Mouse (Mus musculus) liver, embryonic 14.5 days (tissue): Measurements from ENCODE around the gene Gm11596. TPM values are rescaled to one million over a fixed set of nuclear protein-coding genes. Genes with fewer than 3 reads are reported as not detected.

ENCODE experiments used
- ATAC-seq: fragments of 200-750 bp; cut with Nextera tagmentation; 2 replicates; pipeline ENCODE4 v1.8.0; 2017; ENCODE audit warnings: moderate number of reproducible peaks, mild to moderate bottlenecking, moderate library complexity; ENCODE audit not compliant: insufficient read depth
- DNase-seq, 3 experiments: peaks; one replicate each; pipeline ENCODE4 v3.0.0-alpha.2; 2012 to 2013; ENCODE audit warnings: low read depth in 3 of 3, low spot score in 3 of 3
- H3K27ac ChIP-seq: fragments of 300-500 bp; sonication (generic); 2 replicates; pipeline ENCODE4 v1.5.1; 2014; ENCODE audit warnings: moderate library complexity, mild to moderate bottlenecking, control low read depth, inconsistent platforms
- H3K27me3 ChIP-seq: fragments of 300-500 bp; sonication (generic); 2 replicates; pipeline ENCODE4 v1.6.1; 2014; ENCODE audit warnings: mild to moderate bottlenecking, low read length, moderate library complexity; ENCODE audit not compliant: control insufficient read depth, insufficient read depth
- H3K36me3 ChIP-seq: fragments of 300-500 bp; sonication (generic); replicated peaks from 2 replicates; pipeline ENCODE4 v1.6.1; 2014; ENCODE audit warnings: low read depth; ENCODE audit not compliant: control insufficient read depth, insufficient read depth
- H3K4me1 ChIP-seq, 2 experiments: fragments of 200-500 bp in 1 of 2; fragments of 300-500 bp in 1 of 2; sonication (generic) in 1 of 2; replicated peaks; 2 replicates each; pipeline ENCODE4 v1.6.1; 2012 to 2014; ENCODE audit warnings: antibody characterized with exemption in 1 of 2, inconsistent platforms in 1 of 2, low read length in 1 of 2; ENCODE audit not compliant: control insufficient read depth in 2 of 2, insufficient read depth in 2 of 2
- H3K4me2 ChIP-seq: fragments of 300-500 bp; sonication (generic); 2 replicates; pipeline ENCODE4 v1.6.1; 2014; ENCODE audit warnings: low read depth, mild to moderate bottlenecking, control low read depth, moderate library complexity
- H3K4me3 ChIP-seq, 2 experiments: fragments of 200-500 bp in 1 of 2; fragments of 300-500 bp in 1 of 2; sonication (generic) in 1 of 2; 2 replicates each; pipeline ENCODE4 v1.5.1; 2012 to 2014; ENCODE audit warnings: low read depth in 2 of 2, low read length in 2 of 2, mild to moderate bottlenecking in 2 of 2, control low read depth in 1 of 2, inconsistent platforms in 1 of 2, moderate library complexity in 1 of 2; ENCODE audit not compliant: insufficient read depth in 1 of 2
- H3K9ac ChIP-seq: fragments of 300-500 bp; sonication (generic); replicated peaks from 2 replicates; pipeline ENCODE4 v1.6.1; 2014; ENCODE audit warnings: mild to moderate bottlenecking, control low read depth, moderate library complexity
- H3K9me3 ChIP-seq: fragments of 300-500 bp; sonication (generic); 2 replicates; pipeline ENCODE4 v1.6.1; 2016; ENCODE audit warnings: low read length, mixed read lengths; ENCODE audit not compliant: control insufficient read depth
- CTCF ChIP-seq: IDR thresholded peaks from 2 replicates; pipeline ENCODE4 v1.5.1; 2016; ENCODE audit warnings: antibody characterized with exemption, low read depth, control low read depth
- EP300 ChIP-seq: IDR thresholded peaks from 2 replicates; pipeline ENCODE4 v1.6.1; 2016; ENCODE audit warnings: antibody characterized with exemption, low read depth
- WGBS: fragments of 180-500 bp; shearing (Covaris S2); extraction: QIAGEN DNeasy Blood & Tissue Kit; methylation state at CpG from one replicate; pipeline ENCODE4 v1.1.7; 2014; ENCODE audit not compliant: insufficient replicate concordance; 5-methylcytosine and 5-hydroxymethylcytosine counted together
- polyA plus RNA-seq, 2 experiments: library from polyadenylated mRNA; depleted of rRNA in 1 of 2; stranded (reverse) in 1 of 2; unstranded in 1 of 2; fragments of >200 nt; fragmentation: Nextera tagmentation in 1 of 2; extraction: Ambion mirVana in 1 of 2; gene quantifications; 2 replicates each; pipeline versions ENCODE4 v1.2.1 to v1.2.3; 2012 to 2014

Gene Gm11596
- polyA plus RNA-seq, 2 experiments = not detected

DNA sequence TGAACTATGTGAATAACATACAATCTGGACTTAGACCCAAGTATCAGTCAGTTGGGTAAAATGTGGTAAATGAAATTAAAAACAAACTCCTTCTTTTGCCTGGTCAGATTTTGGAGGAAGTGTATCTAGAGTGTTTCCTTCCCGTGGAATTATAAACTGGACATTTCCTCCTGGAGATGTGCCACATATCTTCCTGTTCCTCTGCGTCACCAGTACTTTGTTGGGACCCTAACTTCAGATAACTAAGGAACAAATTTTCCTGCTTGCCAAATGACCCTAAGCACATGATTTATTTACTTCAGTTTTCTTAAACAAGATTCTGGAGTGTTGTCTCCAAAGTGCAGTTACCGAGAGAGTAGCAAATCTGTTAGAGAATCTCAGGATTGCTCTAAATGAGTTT, 49.3 kb downstream of the Gm11596 start:
- Histone ChIP-seq H3K9me3 (no peaks in the 10 kb centered on the region), H3K4me1 (no peaks in the 10 kb centered on the region), H3K4me2 (no peak overlapping the region), H3K4me3 (no peak overlapping the region), H3K36me3 (no peaks in the 10 kb centered on the region), H3K27me3 (no peaks in the 10 kb centered on the region), H3K27ac (no peak overlapping the region), H3K9ac (no peak overlapping the region)
- 62% methylated on average over 3 of the region's 3 CpGs for WGBS
- ATAC-seq = no peak
- no peak for TF ChIP-seq EP300
- TF ChIP-seq CTCF = no peak
- no peak for DNase-seq

Other genes with a start within 250 kb of the Gm11596 start
Only the 30 nearest of the 43 such genes appear.
- not detected in 2 replicates for gene Gm11938, start 190.2 kb downstream of the Gm11596 start, polyA plus RNA-seq (2012; rRNA removed)
- gene Gm11938, start 190.2 kb downstream of the Gm11596 start, polyA plus RNA-seq (2014; fragmentation: Nextera tagmentation; extraction: Ambion mirVana) = not detected in 2 replicates
- not detected in 2 replicates for gene Gm11937, start 183.3 kb downstream of the Gm11596 start, polyA plus RNA-seq (2012; rRNA removed)
- gene Gm11937, start 183.3 kb downstream of the Gm11596 start, polyA plus RNA-seq (2014; fragmentation: Nextera tagmentation; extraction: Ambion mirVana) = not detected in 2 replicates
- gene Krtap2-4, start 178.6 kb downstream of the Gm11596 start, polyA plus RNA-seq (2012; rRNA removed) = not detected in 2 replicates
- gene Krtap2-4, start 178.6 kb downstream of the Gm11596 start, polyA plus RNA-seq (2014; fragmentation: Nextera tagmentation; extraction: Ambion mirVana) = not detected in 2 replicates
- not detected in 2 replicates for gene Gm11562, start 173.0 kb downstream of the Gm11596 start, polyA plus RNA-seq (2012; rRNA removed)
- not detected in 2 replicates for gene Gm11562, start 173.0 kb downstream of the Gm11596 start, polyA plus RNA-seq (2014; fragmentation: Nextera tagmentation; extraction: Ambion mirVana)
- not detected in 2 replicates for gene Krtap4-1, start 165.2 kb downstream of the Gm11596 start, polyA plus RNA-seq (2012; rRNA removed)
- not detected in 2 replicates for gene Krtap4-1, start 165.2 kb downstream of the Gm11596 start, polyA plus RNA-seq (2014; fragmentation: Nextera tagmentation; extraction: Ambion mirVana)
- not detected in 2 replicates for gene Krtap4-2, start 158.4 kb downstream of the Gm11596 start, polyA plus RNA-seq (2012; rRNA removed)
- not detected in 2 replicates for gene Krtap4-2, start 158.4 kb downstream of the Gm11596 start, polyA plus RNA-seq (2014; fragmentation: Nextera tagmentation; extraction: Ambion mirVana)
- gene Krtap4-7, start 149.4 kb downstream of the Gm11596 start, polyA plus RNA-seq (2012; rRNA removed) = not detected in 2 replicates
- gene Krtap4-7, start 149.4 kb downstream of the Gm11596 start, polyA plus RNA-seq (2014; fragmentation: Nextera tagmentation; extraction: Ambion mirVana) = not detected in 2 replicates
- not detected in 2 replicates for gene Gm11555, start 143.2 kb downstream of the Gm11596 start, polyA plus RNA-seq (2012; rRNA removed)
- gene Gm11555, start 143.2 kb downstream of the Gm11596 start, polyA plus RNA-seq (2014; fragmentation: Nextera tagmentation; extraction: Ambion mirVana) = not detected in 2 replicates
- gene Gm11563, start 134.5 kb downstream of the Gm11596 start, polyA plus RNA-seq (2012; rRNA removed) = not detected in 2 replicates
- not detected in 2 replicates for gene Gm11563, start 134.5 kb downstream of the Gm11596 start, polyA plus RNA-seq (2014; fragmentation: Nextera tagmentation; extraction: Ambion mirVana)
- gene Krtap4-6, start 127.5 kb downstream of the Gm11596 start, polyA plus RNA-seq (2012; rRNA removed) = not detected in 2 replicates
- gene Krtap4-6, start 127.5 kb downstream of the Gm11596 start, polyA plus RNA-seq (2014; fragmentation: Nextera tagmentation; extraction: Ambion mirVana) = not detected in 2 replicates
- gene Gm14190, start 102.7 kb downstream of the Gm11596 start, polyA plus RNA-seq (2012; rRNA removed) = not detected in 2 replicates
- not detected in 2 replicates for gene Gm14190, start 102.7 kb downstream of the Gm11596 start, polyA plus RNA-seq (2014; fragmentation: Nextera tagmentation; extraction: Ambion mirVana)
- gene Gm14180, start 59.2 kb downstream of the Gm11596 start, polyA plus RNA-seq (2012; rRNA removed) = not detected in 2 replicates
- not detected in 2 replicates for gene Gm14180, start 59.2 kb downstream of the Gm11596 start, polyA plus RNA-seq (2014; fragmentation: Nextera tagmentation; extraction: Ambion mirVana)
- gene Gm11595, start 20.6 kb downstream of the Gm11596 start, polyA plus RNA-seq (2012; rRNA removed) = not detected in 2 replicates
- not detected in 2 replicates for gene Gm11595, start 20.6 kb downstream of the Gm11596 start, polyA plus RNA-seq (2014; fragmentation: Nextera tagmentation; extraction: Ambion mirVana)
- gene Krtap4-8, start 12.8 kb downstream of the Gm11596 start, polyA plus RNA-seq (2012; rRNA removed) = not detected in 2 replicates
- not detected in 2 replicates for gene Krtap4-8, start 12.8 kb downstream of the Gm11596 start, polyA plus RNA-seq (2014; fragmentation: Nextera tagmentation; extraction: Ambion mirVana)
- gene Krtap4-9, start 8.3 kb downstream of the Gm11596 start, polyA plus RNA-seq (2012; rRNA removed) = not detected in 2 replicates
- not detected in 2 replicates for gene Krtap4-9, start 8.3 kb downstream of the Gm11596 start, polyA plus RNA-seq (2014; fragmentation: Nextera tagmentation; extraction: Ambion mirVana)
- not detected in 2 replicates for gene Gm11569, start 5.5 kb upstream of the Gm11596 start, polyA plus RNA-seq (2012; rRNA removed)
- gene Gm11569, start 5.5 kb upstream of the Gm11596 start, polyA plus RNA-seq (2014; fragmentation: Nextera tagmentation; extraction: Ambion mirVana) = not detected in 2 replicates
- not detected in 2 replicates for gene Gm11554, start 11.0 kb upstream of the Gm11596 start, polyA plus RNA-seq (2012; rRNA removed)
- gene Gm11554, start 11.0 kb upstream of the Gm11596 start, polyA plus RNA-seq (2014; fragmentation: Nextera tagmentation; extraction: Ambion mirVana) = not detected in 2 replicates
- gene Krtap4-13, start 16.4 kb upstream of the Gm11596 start, polyA plus RNA-seq (2012; rRNA removed) = not detected in 2 replicates
- not detected in 2 replicates for gene Krtap4-13, start 16.4 kb upstream of the Gm11596 start, polyA plus RNA-seq (2014; fragmentation: Nextera tagmentation; extraction: Ambion mirVana)
- not detected in 2 replicates for gene Gm11564, start 22.2 kb upstream of the Gm11596 start, polyA plus RNA-seq (2012; rRNA removed)
- not detected in 2 replicates for gene Gm11564, start 22.2 kb upstream of the Gm11596 start, polyA plus RNA-seq (2014; fragmentation: Nextera tagmentation; extraction: Ambion mirVana)
- gene 2300003K06Rik, start 44.6 kb upstream of the Gm11596 start, polyA plus RNA-seq (2012; rRNA removed) = not detected in 2 replicates
- gene 2300003K06Rik, start 44.6 kb upstream of the Gm11596 start, polyA plus RNA-seq (2014; fragmentation: Nextera tagmentation; extraction: Ambion mirVana) = not detected in 2 replicates
- 0.11 TPM in 1 of 2 replicates, not detected in the other for gene Krtap4-16, start 58.1 kb upstream of the Gm11596 start, polyA plus RNA-seq (2012; rRNA removed)
- gene Krtap4-16, start 58.1 kb upstream of the Gm11596 start, polyA plus RNA-seq (2014; fragmentation: Nextera tagmentation; extraction: Ambion mirVana) = not detected in 2 replicates
- gene Gm11568, start 64.5 kb upstream of the Gm11596 start, polyA plus RNA-seq (2012; rRNA removed) = not detected in 2 replicates
- not detected in 2 replicates for gene Gm11568, start 64.5 kb upstream of the Gm11596 start, polyA plus RNA-seq (2014; fragmentation: Nextera tagmentation; extraction: Ambion mirVana)
- gene Gm11559, start 71.0 kb upstream of the Gm11596 start, polyA plus RNA-seq (2012; rRNA removed) = not detected in 2 replicates
- gene Gm11559, start 71.0 kb upstream of the Gm11596 start, polyA plus RNA-seq (2014; fragmentation: Nextera tagmentation; extraction: Ambion mirVana) = not detected in 2 replicates
- gene Krtap9-1, start 79.9 kb upstream of the Gm11596 start, polyA plus RNA-seq (2012; rRNA removed) = not detected in 2 replicates
- not detected in 2 replicates for gene Krtap9-1, start 79.9 kb upstream of the Gm11596 start, polyA plus RNA-seq (2014; fragmentation: Nextera tagmentation; extraction: Ambion mirVana)
- not detected in 2 replicates for gene Gm11567, start 85.7 kb upstream of the Gm11596 start, polyA plus RNA-seq (2012; rRNA removed)
- not detected in 2 replicates for gene Gm11567, start 85.7 kb upstream of the Gm11596 start, polyA plus RNA-seq (2014; fragmentation: Nextera tagmentation; extraction: Ambion mirVana)
- gene Krtap31-1, start 114.5 kb upstream of the Gm11596 start, polyA plus RNA-seq (2012; rRNA removed) = not detected in 2 replicates
- gene Krtap31-1, start 114.5 kb upstream of the Gm11596 start, polyA plus RNA-seq (2014; fragmentation: Nextera tagmentation; extraction: Ambion mirVana) = not detected in 2 replicates
- not detected in 2 replicates for gene Gm11565, start 121.3 kb upstream of the Gm11596 start, polyA plus RNA-seq (2012; rRNA removed)
- not detected in 2 replicates for gene Gm11565, start 121.3 kb upstream of the Gm11596 start, polyA plus RNA-seq (2014; fragmentation: Nextera tagmentation; extraction: Ambion mirVana)
- gene Krtap31-2, start 142.8 kb upstream of the Gm11596 start, polyA plus RNA-seq (2012; rRNA removed) = not detected in 2 replicates
- gene Krtap31-2, start 142.8 kb upstream of the Gm11596 start, polyA plus RNA-seq (2014; fragmentation: Nextera tagmentation; extraction: Ambion mirVana) = not detected in 2 replicates
- gene Krtap9-5, start 155.0 kb upstream of the Gm11596 start, polyA plus RNA-seq (2012; rRNA removed) = not detected in 2 replicates
- not detected in 2 replicates for gene Krtap9-5, start 155.0 kb upstream of the Gm11596 start, polyA plus RNA-seq (2014; fragmentation: Nextera tagmentation; extraction: Ambion mirVana)
- gene Krtap29-1, start 185.6 kb upstream of the Gm11596 start, polyA plus RNA-seq (2012; rRNA removed) = not detected in 2 replicates
- gene Krtap29-1, start 185.6 kb upstream of the Gm11596 start, polyA plus RNA-seq (2014; fragmentation: Nextera tagmentation; extraction: Ambion mirVana) = not detected in 2 replicates